Mouse (Mus musculus) CD4-positive naive resting alpha-beta T cell, adult 57 days (primary cell): Measurements from ENCODE around the gene Zfp616. TPM values are rescaled to one million over a fixed set of nuclear protein-coding genes. Genes with fewer than 3 reads are reported as not detected.

Experiments
- total RNA-seq: library from RNA; stranded (reverse); gene quantifications from one replicate; pipeline ENCODE4 v1.2.4, GENCODE M21; 2023

Zfp616 gene
- total RNA-seq, result not detected

DNA sequence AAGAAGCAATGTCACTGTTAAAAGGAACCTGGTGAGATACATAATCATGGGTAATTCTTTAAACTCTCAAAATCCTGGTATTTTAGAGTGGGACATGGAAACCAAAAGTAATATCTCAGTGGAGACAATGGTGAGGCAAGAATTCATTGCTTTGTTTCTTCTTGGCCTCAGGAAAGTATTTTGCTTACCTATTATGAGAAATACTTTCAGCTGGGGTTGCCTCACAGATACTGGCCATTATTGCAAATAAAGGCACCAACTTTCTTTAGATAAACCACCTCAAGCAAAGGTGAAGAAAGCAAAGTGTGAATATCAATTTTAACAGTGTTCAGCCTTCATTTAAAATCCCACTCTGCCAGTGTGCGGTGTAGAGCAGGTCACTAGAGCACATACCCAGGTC, at the start of gene Zfp616:
TSS of gene Zfp616 (plus strand) at position 301 of the 400 bp plus-strand sequence.

DNA sequence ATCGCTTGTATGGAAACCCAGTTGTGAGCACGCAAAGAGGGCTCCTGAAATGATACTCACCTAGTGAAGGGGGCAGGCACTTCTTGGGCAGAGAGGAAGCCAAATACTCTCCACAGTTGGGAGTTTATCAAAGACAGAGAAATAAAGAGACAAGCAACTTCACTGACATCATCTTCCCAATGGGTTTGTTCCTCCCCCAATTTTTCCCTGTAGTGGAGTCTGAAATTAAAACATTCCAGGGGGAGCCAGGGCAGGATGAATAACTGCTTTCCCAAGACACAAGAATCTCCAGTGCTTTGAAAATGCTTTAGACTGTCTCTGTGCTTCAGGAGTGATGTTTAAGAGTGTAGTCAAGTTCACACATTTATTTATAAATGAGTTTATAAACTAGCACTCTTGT, 13.3 kb upstream of the Zfp616 start, which contains the start of the genes Olfr139 and Olfr399:
TSS of gene Olfr139 (minus strand) at position 101 of the 400 bp plus-strand sequence.
TSS of gene Olfr399 (minus strand) at position 165 of the 400 bp plus-strand sequence.

GRCm38 (mm10) chr11:74113412-74113811, 43.7 kb downstream of the Zfp616 start, which contains the start of gene Olfr401:
TSS of gene Olfr401 (plus strand) at chr11:74113712.

Other genes with a start within 250 kb of the Zfp616 start
- not detected for gene Olfr393, start 218.5 kb upstream of the Zfp616 start, total RNA-seq
- gene Olfr394, start 179.2 kb upstream of the Zfp616 start, total RNA-seq, result not detected
- not detected for gene Olfr395, start 160.7 kb upstream of the Zfp616 start, total RNA-seq
- not detected for gene Olfr23, start 133.3 kb upstream of the Zfp616 start, total RNA-seq
- not detected for gene Olfr397, start 109.1 kb upstream of the Zfp616 start, total RNA-seq
- gene Olfr398, start 79.5 kb upstream of the Zfp616 start, total RNA-seq, result not detected
- gene Olfr139, start 13.4 kb upstream of the Zfp616 start, total RNA-seq, result not detected
- gene Olfr399, start 13.3 kb upstream of the Zfp616 start, total RNA-seq, result not detected
- gene Olfr401, start 43.8 kb downstream of the Zfp616 start, total RNA-seq, result not detected
- not detected for gene Olfr402, start 83.6 kb downstream of the Zfp616 start, total RNA-seq
- not detected for gene Olfr403, start 116.3 kb downstream of the Zfp616 start, total RNA-seq
- not detected for gene Olfr43, start 141.4 kb downstream of the Zfp616 start, total RNA-seq
- not detected for gene Olfr406, start 189.9 kb downstream of the Zfp616 start, total RNA-seq
- not detected for gene Olfr59, start 213.8 kb downstream of the Zfp616 start, total RNA-seq